Mouse (Mus musculus) gastrocnemius, adult 8-10 months (tissue): Measurements from ENCODE around the gene Ifi202b. TPM values are rescaled to one million over a fixed set of nuclear protein-coding genes. Genes with fewer than 3 reads are reported as not detected.
"Not testable (repeated sequence)": the region's sequence is repeated elsewhere in the genome, so short reads cannot be mapped to it uniquely, and the experiment has no call there.

Experiments
- DNase-seq, 2 experiments: peaks; one replicate each; pipeline ENCODE4 v3.0.0; 2022; ENCODE audit warnings: low spot score in 2 of 2
- total RNA-seq, 4 experiments: library from RNA; stranded (reverse); gene quantifications; 2 replicates each; pipeline ENCODE4 v1.2.4; 2022

The Ifi202b gene
- total RNA-seq, result not detected

DNA sequence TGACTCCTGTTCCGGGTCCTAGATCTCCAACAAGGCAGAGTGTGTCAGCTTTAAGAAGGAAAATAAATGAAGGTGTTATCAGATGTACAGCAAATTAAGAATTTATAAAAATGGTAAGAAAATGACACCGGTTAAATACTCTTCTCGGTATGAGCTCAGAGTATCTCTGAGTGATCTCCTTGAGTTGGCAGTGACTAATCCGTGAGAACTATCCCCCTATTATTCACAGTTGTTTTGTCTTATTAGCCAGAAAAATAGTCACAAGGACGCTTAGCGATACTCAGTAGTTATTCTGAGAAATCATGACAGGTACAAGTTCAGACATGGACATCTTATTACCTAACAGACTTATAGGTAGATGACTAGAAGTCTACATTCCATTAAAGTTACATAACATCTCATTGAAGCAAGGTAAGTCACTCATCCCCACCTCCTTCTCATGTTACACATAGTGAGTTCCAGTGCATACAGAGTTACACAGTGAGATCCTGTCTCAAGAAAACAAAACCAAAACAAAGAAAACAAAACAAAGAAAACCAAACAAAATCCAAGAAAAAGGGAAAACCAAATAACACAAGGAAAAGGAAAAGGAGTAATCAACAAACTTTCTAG is at the start of gene Ifi202b:
Gene Ifi202b, minus strand, starts transcription at position 51 of the 612 bp plus-strand sequence.
- not testable (repeated sequence) for DNase-seq

GRCm38 (mm10) chr1:174031698-174032097 is 49.2 kb upstream of the Ifi202b start, which contains the start of gene Ifi205:
Gene Ifi205 (minus strand): TSS chr1:174031810.
- peak in 1 of 2 experiments; percentile 24 for DNase-seq

DNA sequence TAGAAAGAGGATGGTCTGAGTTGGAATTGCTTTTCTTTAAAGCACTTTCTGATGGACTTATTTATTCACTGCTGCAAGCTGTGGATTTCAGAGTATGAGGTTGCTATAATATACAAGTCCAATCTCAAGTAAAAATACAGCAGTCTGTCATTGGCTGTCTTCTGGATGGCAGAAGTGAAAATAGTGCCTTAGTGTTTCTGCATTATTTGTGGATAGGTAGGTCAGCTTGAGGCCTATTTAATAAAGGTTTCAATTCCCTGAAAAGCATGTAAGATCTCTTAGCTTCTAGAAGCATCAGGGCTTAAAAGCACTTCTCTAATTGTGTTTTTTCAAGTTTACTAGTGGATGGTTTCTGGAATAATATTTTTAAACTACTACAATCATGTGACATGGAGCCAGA is 24.5 kb upstream of the Ifi202b start:
- DNase-seq, result not testable (repeated sequence)

- DNase-seq, result not testable (repeated sequence)
Measured at GRCm38 (mm10) chr1:174004352-174005109, 22.0 kb upstream of the Ifi202b start.

DNA sequence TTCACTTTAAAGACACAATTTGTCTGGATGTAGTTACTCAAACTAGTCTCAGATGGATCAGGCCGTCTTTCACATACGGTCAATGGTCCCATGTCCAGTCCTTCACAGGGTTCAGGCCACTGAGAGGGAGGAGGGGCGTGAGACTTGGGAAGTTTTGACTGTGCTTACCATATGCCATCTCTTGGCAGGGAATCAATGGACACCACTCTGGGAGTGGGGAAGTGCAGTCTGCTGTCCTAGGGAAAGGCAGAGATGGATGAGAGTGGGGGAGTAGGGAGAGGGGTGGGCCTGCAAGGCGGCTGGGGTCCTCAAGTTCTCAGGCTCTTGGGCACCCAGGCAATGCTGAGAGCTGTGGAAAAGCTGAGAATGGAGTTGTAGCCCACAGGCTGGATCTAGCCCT is 12.5 kb upstream of the Ifi202b start:
- no peak for DNase-seq

DNA sequence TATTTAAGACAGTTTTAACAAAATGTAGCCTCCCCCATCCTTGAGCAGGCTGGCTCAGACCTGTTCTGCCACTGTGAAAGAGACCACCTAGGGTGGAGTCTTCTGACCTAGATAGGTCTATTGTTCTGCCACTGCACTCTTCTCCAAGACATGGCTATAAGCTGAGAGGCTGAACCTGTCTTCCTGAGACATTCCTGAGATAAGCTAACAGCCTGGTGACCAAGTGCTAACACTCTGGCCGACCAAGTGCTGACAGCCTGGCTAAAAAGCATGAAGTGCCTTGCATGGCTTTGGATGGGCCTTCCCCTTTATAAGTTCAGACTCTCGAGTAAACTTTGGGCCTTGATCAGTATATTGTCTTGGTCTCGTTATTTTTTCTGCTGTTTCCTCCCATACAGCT is 1.5 kb downstream of the Ifi202b start:
- DNase-seq, result not testable (repeated sequence)

DNA sequence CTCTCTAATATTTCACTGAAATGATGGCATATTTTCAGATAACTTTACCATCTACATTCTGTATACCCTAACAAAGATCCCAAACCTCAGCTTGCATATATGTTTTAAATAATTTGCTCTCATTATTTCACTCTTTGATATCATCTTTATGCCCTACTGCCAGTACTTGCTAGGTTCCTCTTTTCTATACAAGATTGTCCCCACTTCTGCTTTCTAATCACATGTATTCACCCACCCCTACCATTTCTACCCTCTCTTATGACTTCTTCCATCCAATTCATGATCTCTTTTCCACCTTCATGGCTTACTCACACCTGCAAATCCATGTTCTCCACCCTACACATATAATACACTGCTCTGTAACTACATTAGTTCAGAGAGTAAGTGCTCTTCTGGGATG is 4.9 kb downstream of the Ifi202b start:
- DNase-seq, result no peak

DNA sequence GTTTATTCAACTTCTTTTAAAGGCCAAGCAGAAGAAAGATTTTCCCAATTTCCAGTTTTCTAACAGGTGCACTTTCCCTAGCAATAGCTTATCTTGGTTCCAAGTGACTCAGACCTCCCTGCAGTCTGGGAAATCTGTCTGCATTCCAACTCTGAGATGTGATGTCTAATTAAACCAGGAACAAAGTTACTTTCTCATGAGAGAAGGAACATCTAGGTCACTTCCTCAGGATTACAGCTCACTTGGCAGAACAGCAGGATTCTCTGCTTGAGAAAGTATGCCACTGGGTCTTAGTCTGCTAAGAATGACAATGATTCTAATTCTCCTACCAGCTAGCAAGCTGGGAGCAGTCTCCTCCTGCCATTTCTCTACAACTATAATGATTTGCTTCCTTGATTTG is 9.4 kb downstream of the Ifi202b start:
- no peak for DNase-seq

GRCm38 (mm10) chr1:173961491-173961890 is 21.1 kb downstream of the Ifi202b start:
- DNase-seq, result not testable (repeated sequence)

- DNase-seq, result not testable (repeated sequence)
Measured at GRCm38 (mm10) chr1:173959998-173960397, 22.5 kb downstream of the Ifi202b start.

- not testable (repeated sequence) for DNase-seq
Measured at GRCm38 (mm10) chr1:173955839-173956527, 26.6 kb downstream of the Ifi202b start.

DNA sequence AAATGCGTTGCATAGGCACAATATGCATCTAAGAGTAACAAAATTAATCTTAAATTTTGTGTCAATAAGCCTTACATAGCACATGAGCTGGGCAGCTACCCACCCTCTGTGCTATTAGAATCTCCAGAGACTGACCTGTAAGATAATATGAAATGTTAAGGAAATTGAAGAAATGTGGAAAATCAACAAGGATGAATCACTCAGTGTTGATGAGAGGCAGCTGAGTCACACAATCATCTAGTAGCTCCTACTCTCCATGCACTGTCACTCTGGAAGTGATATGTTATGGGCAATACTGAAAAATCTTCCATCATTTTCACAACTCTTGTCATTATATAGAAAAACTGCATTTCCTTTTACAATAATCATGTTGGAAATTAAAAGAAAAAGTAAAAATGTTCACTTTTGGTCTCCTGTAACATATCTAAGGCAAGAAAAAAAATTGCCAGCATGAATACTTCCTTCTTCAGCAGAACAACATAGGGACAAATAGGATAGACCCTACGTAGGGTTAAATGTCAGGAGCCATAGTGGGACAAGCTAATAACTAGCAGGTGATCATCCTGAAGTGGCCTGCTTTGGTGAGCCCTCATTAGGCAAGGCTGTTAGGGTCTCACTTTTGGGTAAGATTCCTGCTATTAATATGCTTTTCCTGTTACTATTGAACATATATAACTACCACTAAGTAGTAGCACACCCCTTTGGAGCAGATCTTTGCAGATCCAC is 27.3 kb downstream of the Ifi202b start:
- no peak for DNase-seq

- no peak for DNase-seq
Measured at GRCm38 (mm10) chr1:173953563-173953962, 29.0 kb downstream of the Ifi202b start.

GRCm38 (mm10) chr1:173949044-173949443 is 33.5 kb downstream of the Ifi202b start:
- not testable (repeated sequence) for DNase-seq

DNA sequence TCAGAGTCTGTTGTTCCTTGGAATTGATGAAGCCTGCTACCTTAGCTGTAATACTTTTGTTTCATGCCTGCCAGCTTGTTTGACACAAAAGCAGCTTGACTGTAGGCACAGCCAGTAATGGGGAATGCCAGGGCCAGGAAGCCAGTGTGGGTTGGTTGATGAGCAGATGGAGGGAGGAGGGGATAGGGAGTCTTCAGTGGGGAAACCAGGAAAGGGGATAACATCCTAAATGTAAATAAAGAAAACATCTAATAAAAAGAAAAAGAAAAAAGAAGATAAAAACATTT is 39.8 kb downstream of the Ifi202b start:
- DNase-seq, result not testable (repeated sequence)

- DNase-seq, result not testable (repeated sequence)
Measured at GRCm38 (mm10) chr1:173941924-173942779, 40.4 kb downstream of the Ifi202b start, which contains the start of the genes Mndal and Ifi203. Gene Mndal (minus strand): TSS chr1:173942491. Gene Ifi203 (minus strand): TSS chr1:173942672.

GRCm38 (mm10) chr1:173941522-173941921 is 41.0 kb downstream of the Ifi202b start:
- DNase-seq, result not testable (repeated sequence)

GRCm38 (mm10) chr1:173919279-173919678 is 63.3 kb downstream of the Ifi202b start:
- not testable (repeated sequence) for DNase-seq

DNA sequence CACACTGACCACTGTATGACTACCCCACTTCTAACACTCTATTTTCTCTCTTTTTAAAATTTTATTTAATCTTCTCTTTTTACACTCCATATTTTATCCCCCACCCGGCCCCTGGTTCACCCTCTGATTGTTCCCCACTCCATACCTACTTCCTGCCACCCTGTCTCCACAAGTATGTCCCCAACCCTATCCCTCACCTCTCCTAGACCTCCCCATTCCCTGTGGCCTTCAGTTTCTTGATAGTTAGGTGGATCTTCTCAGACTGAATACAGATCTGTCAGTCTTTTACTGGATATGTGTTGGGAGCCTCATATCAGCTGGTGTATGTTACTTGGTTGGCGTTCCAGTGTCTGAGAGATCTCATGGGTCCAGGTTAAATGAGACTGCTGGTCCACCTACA is 68.0 kb downstream of the Ifi202b start:
- DNase-seq, result no peak

DNA sequence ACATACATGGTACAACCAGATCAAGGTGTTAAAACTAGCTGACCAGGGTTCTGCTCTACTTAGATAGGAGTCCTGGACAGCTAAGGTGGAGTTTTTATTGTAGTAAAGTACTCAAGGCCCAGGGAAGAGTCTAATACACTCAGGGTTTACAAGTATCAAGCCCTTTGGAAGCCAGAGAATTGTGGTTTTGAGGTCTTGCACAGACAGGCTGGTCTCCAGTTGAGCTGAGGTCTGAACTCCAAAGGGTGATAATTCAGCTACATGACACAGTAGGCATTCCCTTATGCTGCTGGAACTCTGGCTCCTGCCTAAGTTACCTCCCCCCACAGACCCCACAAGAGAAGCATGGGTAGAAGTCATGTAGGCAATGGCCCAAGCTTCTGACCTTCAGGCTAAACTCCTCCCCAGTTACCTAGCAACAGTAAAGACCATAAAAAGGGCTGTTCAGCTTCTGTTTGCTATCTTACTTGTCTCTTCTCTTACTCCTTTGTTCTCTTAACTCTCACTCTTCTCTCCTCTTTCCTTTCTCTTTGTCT is 69.2 kb downstream of the Ifi202b start:
- not testable (repeated sequence) for DNase-seq
